ENCODE assay signal across 7 mouse cellular contexts in genomic region chr7:127016486-127016938, GRCm38 (mm10). TPM values are rescaled to one million over a fixed set of nuclear protein-coding genes. Genes with fewer than 3 reads are reported as not detected.
A peak's percentile ranks its signal among the peaks of the same experiment; 100 is the strongest.
DNase-seq lines count a peak whose midpoint lies in the region; ATAC-seq and TF ChIP-seq lines count a peak whose summit lies in the region.

No protein-coding gene starts in this region.

- peak overlapping the region; percentile 88 for H3K4me2 ChIP-seq in lung, embryonic 15.5 days
- H3K4me2 ChIP-seq in forebrain, embryonic 13.5 days, result peak overlapping the region; percentile 99
- peak overlapping the region; percentile 98 for H3K4me2 ChIP-seq in limb, embryonic 13.5 days (replicated peaks)
- peak overlapping the region; percentile 77 for H3K4me2 ChIP-seq in myocyte (ENCODE audit: low read depth)

- no peaks in the 10 kb centered on the region for H3K9me3 ChIP-seq in lung, embryonic 15.5 days
- H3K9me3 ChIP-seq in forebrain, embryonic 13.5 days (replicated peaks), result no peaks in the 10 kb centered on the region
- no peaks in the 10 kb centered on the region for H3K9me3 ChIP-seq in limb, embryonic 13.5 days

- peak overlapping the region; percentile 51 for H3ac ChIP-seq in myocyte (ENCODE audit: control insufficient read depth, insufficient read length)

- H3K4me1 ChIP-seq in lung, embryonic 15.5 days, result peaks cover 74% of the 10 kb centered on the region
- H3K4me1 ChIP-seq in bone marrow, adult 2 months (ENCODE audit: control insufficient read depth, insufficient read depth, low read length), result peaks cover 5% of the 10 kb centered on the region; the same call in 1 of the 2 replicates
- H3K4me1 ChIP-seq in forebrain, embryonic 13.5 days, result peaks cover 68% of the 10 kb centered on the region
- peaks cover 63% of the 10 kb centered on the region for H3K4me1 ChIP-seq in limb, embryonic 13.5 days

- no peaks in the 10 kb centered on the region for H3K27me3 ChIP-seq in lung, embryonic 15.5 days
- H3K27me3 ChIP-seq in forebrain, embryonic 13.5 days, result no peaks in the 10 kb centered on the region
- H3K27me3 ChIP-seq in limb, embryonic 13.5 days, result no peaks in the 10 kb centered on the region
- no peaks in the 10 kb centered on the region for H3K27me3 ChIP-seq in myocyte (ENCODE audit: control insufficient read depth, insufficient read depth, insufficient read length)

- ATAC-seq in lung, embryonic 15.5 days (ENCODE audit: borderline replicate concordance, extremely low read depth, low FRiP score, low TSS enrichment), result peak; percentile 44
- ATAC-seq in forebrain, embryonic 13.5 days, result peak; percentile 42
- peak; percentile 37 for ATAC-seq in limb, embryonic 13.5 days (ENCODE audit: low FRiP score, low read depth)

- TF ChIP-seq CTCF in bone marrow, adult 2 months (IDR thresholded peaks at IDR 0.05; ENCODE audit: control insufficient read depth, insufficient read depth, low read length), result no peak

- 0% methylated on average over 22 of the region's 22 CpGs for WGBS in lung, embryonic 15.5 days
- WGBS in bone marrow, adult 2 months, result under 1% methylated on average over 22 of the region's 22 CpGs
- under 1% methylated on average over 22 of the region's 22 CpGs for WGBS in forebrain, embryonic 13.5 days
- under 1% methylated on average over 22 of the region's 22 CpGs for WGBS in limb, embryonic 13.5 days

- DNase-seq in lung, postnatal 4 days, result no peak
- no peak for DNase-seq in urinary bladder, adult 18-20 months (ENCODE audit: low spot score in 2 of 2)

- H3K27ac ChIP-seq in lung, embryonic 15.5 days, result peak overlapping the region; percentile 98
- peak overlapping the region; percentile 96 for H3K27ac ChIP-seq in bone marrow, adult 2 months (ENCODE audit: control insufficient read depth, insufficient read depth, low read depth, low read length, poor library complexity)
- H3K27ac ChIP-seq in forebrain, embryonic 13.5 days, result peak overlapping the region; percentile 95
- peak overlapping the region; percentile 96 for H3K27ac ChIP-seq in limb, embryonic 13.5 days

- H3K4me3 ChIP-seq in lung, embryonic 15.5 days, result peak overlapping the region; percentile 64
- H3K4me3 ChIP-seq in bone marrow, adult 2 months (replicated peaks; ENCODE audit: control insufficient read depth, low read depth, low read length), result peak overlapping the region; percentile 87
- H3K4me3 ChIP-seq in forebrain, embryonic 13.5 days, result peak overlapping the region; percentile 62
- H3K4me3 ChIP-seq in limb, embryonic 13.5 days, result peak overlapping the region; percentile 80
- peak overlapping the region; percentile 81 for H3K4me3 ChIP-seq in myocyte

- peak; percentile 82; the same call in 1 of the 2 replicates for TF ChIP-seq POLR2A in bone marrow, adult 2 months (IDR thresholded peaks at IDR 0.05; ENCODE audit: borderline replicate concordance, control insufficient read depth, low read depth, low read length)
- TF ChIP-seq POLR2A in myocyte (IDR thresholded peaks at IDR 0.05; ENCODE audit: insufficient read length, low read depth), result peak; percentile 81

- H3K79me2 ChIP-seq in myocyte (ENCODE audit: control insufficient read depth, insufficient read depth), result peaks cover 34% of the 10 kb centered on the region

- peak overlapping the region; percentile 87 for H3K9ac ChIP-seq in lung, embryonic 15.5 days
- peak overlapping the region; percentile 86 for H3K9ac ChIP-seq in forebrain, embryonic 13.5 days
- H3K9ac ChIP-seq in limb, embryonic 13.5 days, result peak overlapping the region; percentile 86

- H3K36me3 ChIP-seq in lung, embryonic 15.5 days, result peaks cover 18% of the 10 kb centered on the region
- H3K36me3 ChIP-seq in forebrain, embryonic 13.5 days (ENCODE audit: poor library complexity, severe bottlenecking), result peaks cover 36% of the 10 kb centered on the region
- peaks cover 42% of the 10 kb centered on the region for H3K36me3 ChIP-seq in limb, embryonic 13.5 days
- H3K36me3 ChIP-seq in myocyte (ENCODE audit: control insufficient read depth, insufficient read depth), result no peaks in the 10 kb centered on the region

TF ChIP-seq in myocyte, 11 proteins besides CTCF, POLR2A, EP300 and RAD21:
- TF ChIP-seq TCF3 (IDR thresholded peaks at IDR 0.05; ENCODE audit: insufficient read length, low read depth), result no peak
- peak; percentile 88 for TF ChIP-seq POLR2AphosphoS2 (IDR thresholded peaks at IDR 0.05; ENCODE audit: insufficient read length, low read depth)

RNA-seq across cellular contexts. Expression of gene Pagr1b, which starts 0.2 kb away (rescaled TPM):
- not detected in 2 replicates for polyA plus RNA-seq in lung, embryonic 15.5 days (2015; fragmentation: Nextera tagmentation; extraction: Ambion mirVana)
- polyA plus RNA-seq in bone marrow, adult 2 months (2011; ENCODE audit: insufficient read depth, insufficient read length, low replicate concordance, missing spikeins), result not detected in 2 replicates
- polyA plus RNA-seq in forebrain, embryonic 13.5 days (2015; fragmentation: Nextera tagmentation; extraction: Ambion mirVana), result 0.65 and 1.0 TPM in 2 replicates
- 0.31 TPM in 1 of 2 replicates, not detected in the other for polyA plus RNA-seq in limb, embryonic 13.5 days (2015; fragmentation: Nextera tagmentation; extraction: Ambion mirVana)
- polyA plus RNA-seq in myocyte (2012; fragmentation: generic; extraction: Trizol), result 0.95 TPM

RNA-seq across cellular contexts. Expression of gene Pagr1a, which starts 0.6 kb away (rescaled TPM):
- polyA plus RNA-seq in lung, embryonic 15.5 days (2015; fragmentation: Nextera tagmentation; extraction: Ambion mirVana), result 63.5 and 86.1 TPM in 2 replicates
- 20.4 TPM in 1 of 2 replicates, not detected in the other for polyA plus RNA-seq in bone marrow, adult 2 months (2011; ENCODE audit: insufficient read depth, insufficient read length, low replicate concordance, missing spikeins)
- 41.7 and 74.5 TPM in 2 replicates for polyA plus RNA-seq in forebrain, embryonic 13.5 days (2015; fragmentation: Nextera tagmentation; extraction: Ambion mirVana)
- polyA plus RNA-seq in limb, embryonic 13.5 days (2015; fragmentation: Nextera tagmentation; extraction: Ambion mirVana), result 48.2 and 70.2 TPM in 2 replicates
- 8.1 TPM for polyA plus RNA-seq in myocyte (2012; fragmentation: generic; extraction: Trizol)

RNA-seq across cellular contexts. Expression of gene Mvp, which starts 2.1 kb away (rescaled TPM):
- 13.0 and 13.9 TPM in 2 replicates for polyA plus RNA-seq in lung, embryonic 15.5 days (2015; fragmentation: Nextera tagmentation; extraction: Ambion mirVana)
- polyA plus RNA-seq in bone marrow, adult 2 months (2011; ENCODE audit: insufficient read depth, insufficient read length, low replicate concordance, missing spikeins), result 6.3 and 15.1 TPM in 2 replicates
- polyA plus RNA-seq in forebrain, embryonic 13.5 days (2015; fragmentation: Nextera tagmentation; extraction: Ambion mirVana), result 2.5 and 3.2 TPM in 2 replicates
- polyA plus RNA-seq in limb, embryonic 13.5 days (2015; fragmentation: Nextera tagmentation; extraction: Ambion mirVana), result 5.5 and 5.6 TPM in 2 replicates
- polyA plus RNA-seq in myocyte (2012; fragmentation: generic; extraction: Trizol), result 111 TPM

RNA-seq across cellular contexts. Expression of gene Gm42742, which starts 4.4 kb away (rescaled TPM):
- 23.7 and 46.1 TPM in 2 replicates for polyA plus RNA-seq in lung, embryonic 15.5 days (2015; fragmentation: Nextera tagmentation; extraction: Ambion mirVana)
- polyA plus RNA-seq in bone marrow, adult 2 months (2011; ENCODE audit: insufficient read depth, insufficient read length, low replicate concordance, missing spikeins), result 11.2 and 52.5 TPM in 2 replicates
- 41.1 and 88.0 TPM in 2 replicates for polyA plus RNA-seq in forebrain, embryonic 13.5 days (2015; fragmentation: Nextera tagmentation; extraction: Ambion mirVana)
- 52.2 and 64.8 TPM in 2 replicates for polyA plus RNA-seq in limb, embryonic 13.5 days (2015; fragmentation: Nextera tagmentation; extraction: Ambion mirVana)
- 37.7 TPM for polyA plus RNA-seq in myocyte (2012; fragmentation: generic; extraction: Trizol)

RNA-seq across cellular contexts. Expression of gene Prrt2, which starts 4.5 kb away (rescaled TPM):
- 3.0 and 3.9 TPM in 2 replicates for polyA plus RNA-seq in lung, embryonic 15.5 days (2015; fragmentation: Nextera tagmentation; extraction: Ambion mirVana)
- 5.3 TPM in 1 of 2 replicates, not detected in the other for polyA plus RNA-seq in bone marrow, adult 2 months (2011; ENCODE audit: insufficient read depth, insufficient read length, low replicate concordance, missing spikeins)
- polyA plus RNA-seq in forebrain, embryonic 13.5 days (2015; fragmentation: Nextera tagmentation; extraction: Ambion mirVana), result 6.8 and 8.3 TPM in 2 replicates
- 6.9 and 10.4 TPM in 2 replicates for polyA plus RNA-seq in limb, embryonic 13.5 days (2015; fragmentation: Nextera tagmentation; extraction: Ambion mirVana)
- not detected for polyA plus RNA-seq in myocyte (2012; fragmentation: generic; extraction: Trizol)
